Mouse (Mus musculus) layer of hippocampus, adult 9-11 months (tissue): ENCODE results near the gene Btaf1.

Source experiments
- DNase-seq: peaks from one replicate; pipeline ENCODE4 v3.0.0; 2022

Btaf1 gene

DNA sequence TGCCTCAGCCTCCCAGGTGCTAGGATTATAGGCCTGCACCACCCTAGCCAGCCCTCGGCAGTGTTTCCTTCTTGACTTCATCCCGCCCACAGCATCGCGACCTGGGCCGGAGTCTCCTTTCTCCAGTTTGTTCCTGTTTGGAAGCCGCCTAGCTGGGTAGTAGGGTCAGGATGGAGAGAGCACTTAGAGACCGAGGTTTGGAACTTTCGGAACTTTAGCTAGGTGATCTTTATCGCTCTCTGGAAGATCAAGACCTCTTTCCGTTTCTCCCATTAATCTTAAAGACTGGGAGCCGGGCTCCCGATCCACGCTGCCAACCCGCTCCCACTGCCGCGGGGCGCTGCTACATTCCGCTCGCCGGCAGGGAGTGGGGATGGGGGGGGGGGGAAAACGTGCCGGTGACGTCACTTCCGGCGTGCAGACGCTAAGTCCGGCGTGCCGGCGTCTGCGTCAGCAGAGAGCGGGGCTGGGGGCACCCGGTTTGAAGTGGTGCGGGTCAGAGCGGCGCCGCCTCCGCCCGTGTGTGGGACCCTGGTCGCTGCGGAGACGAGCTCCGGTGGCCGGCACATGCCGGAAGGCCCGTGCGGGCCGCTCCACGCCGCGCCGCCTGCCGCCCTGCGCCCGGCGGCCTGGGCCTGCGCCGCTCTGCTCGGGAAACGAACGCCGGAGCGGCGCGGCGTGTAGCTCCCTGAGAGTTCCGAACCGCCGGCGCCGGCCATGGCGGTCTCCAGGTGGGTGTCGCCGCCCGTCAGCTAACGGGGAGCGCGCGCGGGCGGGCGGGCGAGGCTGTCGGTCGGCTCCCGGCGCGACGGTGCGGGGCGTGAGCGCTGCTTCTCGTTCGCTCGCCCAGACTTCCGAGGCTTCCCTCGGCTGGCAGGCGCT lies at the start of gene Btaf1:
TSS of gene Btaf1 (plus strand) at position 409 of the 882 bp plus-strand sequence.
- DNase-seq: peak; percentile 87

DNA sequence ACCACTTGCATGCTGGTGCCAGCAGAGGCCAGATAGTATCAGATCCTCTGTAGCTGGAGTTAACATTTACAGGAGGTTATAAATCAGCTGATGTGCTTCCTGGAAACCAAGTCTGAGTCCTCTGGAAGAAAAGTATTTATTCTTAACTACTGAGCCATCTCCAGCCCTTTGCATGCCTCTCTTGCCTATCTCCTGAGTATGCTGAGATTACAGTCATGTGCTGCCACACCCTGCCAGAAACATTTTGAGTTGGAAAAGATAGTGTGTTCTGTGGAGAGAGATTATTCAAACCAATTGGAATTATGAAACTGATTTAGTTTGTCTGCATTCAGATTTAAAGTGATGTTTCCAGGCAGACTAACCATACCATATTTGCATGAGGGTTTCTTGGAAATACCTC lies 48.5 kb upstream of the Btaf1 start:
- no peak for DNase-seq

DNA sequence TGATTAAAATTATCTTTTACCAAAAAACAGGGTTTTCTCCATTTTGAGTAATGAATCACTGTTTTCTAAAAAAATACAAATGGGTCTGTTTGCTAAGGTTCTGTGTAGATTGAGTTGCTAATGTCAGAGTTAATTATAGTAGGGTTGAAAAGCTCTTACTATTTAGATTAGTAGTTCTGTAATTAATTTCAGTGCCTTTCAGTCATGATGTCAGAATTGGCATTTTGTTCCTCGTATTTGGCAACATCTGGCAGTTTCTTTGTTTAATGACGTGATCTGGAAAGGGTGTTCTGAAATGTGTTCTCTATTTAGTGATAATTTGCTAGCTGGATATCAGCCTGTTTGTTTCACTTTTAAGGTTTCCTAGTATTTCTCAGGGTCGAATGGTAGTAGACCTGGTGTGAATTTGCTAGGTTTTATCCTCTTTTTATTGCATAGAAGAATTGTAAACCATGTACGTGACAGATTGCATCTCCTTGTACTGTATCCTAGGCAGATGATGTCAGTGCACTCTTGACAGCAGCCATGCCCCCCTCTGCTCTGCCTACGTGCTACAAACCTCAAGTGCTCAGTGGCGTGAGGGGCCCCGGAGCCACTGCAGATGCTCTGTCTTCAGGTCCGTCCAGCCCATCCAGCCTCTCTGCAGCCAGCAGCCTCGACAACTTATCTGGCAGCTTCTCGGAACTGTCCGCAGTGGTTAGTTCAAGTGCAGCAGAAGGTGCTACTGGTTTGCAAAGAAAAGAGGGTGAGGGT lies 47.0 kb upstream of the Btaf1 start:
- no peak for DNase-seq

GRCm38 (mm10) chr19:36883119-36883518 lies 42.8 kb upstream of the Btaf1 start:
- no peak for DNase-seq

- DNase-seq: no peak
These were observed 39.6 kb upstream of the Btaf1 start for GRCm38 (mm10) chr19:36886316-36886715.

- no peak for DNase-seq
These were observed 38.2 kb upstream of the Btaf1 start for GRCm38 (mm10) chr19:36887706-36888105.

DNA sequence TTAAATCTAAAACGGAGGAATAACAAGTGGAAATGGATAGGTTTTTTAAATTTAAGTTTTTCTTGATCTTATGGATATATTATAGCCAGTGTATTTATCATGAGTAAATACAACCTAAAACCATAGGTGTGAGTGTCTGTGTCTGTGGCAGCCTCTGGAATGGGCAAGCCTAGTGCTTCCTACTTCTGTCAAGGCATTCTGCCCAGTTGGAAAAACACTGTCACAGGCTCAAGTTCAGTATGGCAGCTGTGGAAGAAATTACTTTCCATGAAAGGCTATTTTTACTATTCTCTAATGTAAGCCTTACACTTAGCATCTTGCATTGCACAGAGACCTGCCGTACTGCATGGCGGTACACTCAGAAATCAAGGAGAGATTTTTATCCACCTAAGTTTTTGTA lies 34.1 kb upstream of the Btaf1 start:
- no peak for DNase-seq

DNA sequence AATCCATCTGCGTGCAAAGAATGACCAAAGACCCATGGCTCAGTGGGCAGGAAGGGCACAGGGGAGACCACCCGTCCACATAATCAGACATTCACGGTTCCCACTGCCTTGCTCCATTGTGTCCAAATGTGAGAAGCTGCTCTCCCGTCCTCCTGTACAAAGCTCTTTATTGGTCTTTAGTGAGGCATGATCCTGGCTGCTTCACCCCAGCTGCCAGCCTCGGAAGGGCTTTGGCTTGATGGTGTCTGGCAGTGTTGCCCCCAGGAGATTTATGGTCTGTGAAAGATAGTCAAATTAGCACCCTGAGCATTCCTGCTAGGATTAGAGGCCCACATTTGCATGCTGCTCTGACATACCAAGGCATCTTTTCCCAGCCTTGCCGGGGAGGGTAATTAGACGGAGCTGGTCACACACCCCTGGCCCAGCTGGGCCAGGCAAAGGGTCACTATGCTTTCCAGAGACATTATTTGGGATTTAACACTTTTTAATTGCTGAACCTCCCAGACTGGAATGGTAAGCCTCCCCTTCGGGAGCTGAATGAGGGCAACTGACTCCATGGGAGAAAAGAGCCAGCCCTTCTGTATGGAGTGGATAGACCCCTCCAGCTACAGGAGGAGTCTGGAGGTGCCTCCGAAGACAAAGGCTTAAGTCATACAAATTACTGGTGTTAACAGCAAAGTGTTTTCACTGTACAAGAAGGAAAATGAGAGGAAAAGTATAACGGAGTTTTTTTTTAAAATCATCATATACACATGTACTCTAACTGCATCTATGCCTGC lies 28.9 kb upstream of the Btaf1 start:
- no peak for DNase-seq

- peak; percentile 18 for DNase-seq
These were observed 28.1 kb upstream of the Btaf1 start for GRCm38 (mm10) chr19:36897778-36898177.

DNA sequence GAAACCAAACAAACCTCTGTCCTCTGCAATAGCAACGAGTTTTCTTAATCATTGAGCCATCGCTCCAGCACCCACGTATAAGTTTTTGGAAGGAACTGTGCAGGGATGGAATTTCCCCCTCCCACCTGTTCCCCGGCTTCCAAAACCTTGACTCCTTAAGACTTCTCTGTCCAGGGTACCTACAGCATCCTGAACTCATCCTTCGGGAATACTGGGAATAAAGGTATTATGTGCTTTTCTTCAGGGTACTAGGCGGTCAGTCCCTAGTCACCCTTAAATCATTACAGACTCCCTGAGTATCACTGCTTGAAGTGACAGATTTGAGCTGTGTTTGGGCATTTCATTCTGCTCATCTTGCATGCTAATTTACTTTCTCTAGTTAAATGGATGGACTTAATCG lies 22.5 kb upstream of the Btaf1 start:
- DNase-seq: no peak

DNA sequence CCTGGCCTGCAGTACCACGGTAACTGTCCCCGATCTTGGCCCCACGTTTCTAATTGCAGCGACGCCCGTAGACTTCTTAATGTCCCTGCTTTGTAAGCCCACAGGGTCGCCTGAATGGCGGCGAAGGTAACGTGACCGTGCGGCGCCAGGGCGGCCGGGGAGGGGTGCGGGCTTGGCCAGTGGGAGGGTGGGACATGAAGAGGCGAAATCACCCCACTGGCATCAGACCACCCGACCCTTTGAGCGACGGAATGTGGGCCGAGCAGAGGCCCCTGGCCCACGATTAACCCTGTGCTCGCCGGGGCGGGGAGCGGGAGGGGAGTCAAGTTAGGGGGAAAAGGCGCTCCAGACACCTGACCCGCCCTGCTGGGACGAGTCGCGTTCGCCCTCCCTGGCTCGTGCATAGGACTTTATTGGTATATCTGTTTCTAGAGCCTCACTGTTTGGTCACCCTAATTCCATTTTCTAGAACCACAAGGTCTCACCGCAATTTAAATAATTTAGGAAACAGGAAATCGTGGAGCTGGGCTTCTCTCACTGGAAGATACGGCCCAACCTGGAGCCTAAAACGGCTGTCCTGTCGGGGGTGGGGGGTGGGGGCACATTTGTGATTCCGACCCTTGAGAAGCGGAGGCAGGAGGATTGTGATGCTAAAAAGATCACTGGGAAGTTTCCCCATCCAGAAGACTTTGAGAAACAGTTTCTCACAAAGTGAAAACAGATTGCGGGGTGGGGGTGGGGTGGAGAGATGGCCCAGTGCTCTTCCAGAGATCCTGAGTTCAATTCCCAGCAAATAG lies 21.5 kb upstream of the Btaf1 start:
- DNase-seq: peak; percentile 21

GRCm38 (mm10) chr19:36909150-36909549 lies 16.7 kb upstream of the Btaf1 start:
- no peak for DNase-seq

DNA sequence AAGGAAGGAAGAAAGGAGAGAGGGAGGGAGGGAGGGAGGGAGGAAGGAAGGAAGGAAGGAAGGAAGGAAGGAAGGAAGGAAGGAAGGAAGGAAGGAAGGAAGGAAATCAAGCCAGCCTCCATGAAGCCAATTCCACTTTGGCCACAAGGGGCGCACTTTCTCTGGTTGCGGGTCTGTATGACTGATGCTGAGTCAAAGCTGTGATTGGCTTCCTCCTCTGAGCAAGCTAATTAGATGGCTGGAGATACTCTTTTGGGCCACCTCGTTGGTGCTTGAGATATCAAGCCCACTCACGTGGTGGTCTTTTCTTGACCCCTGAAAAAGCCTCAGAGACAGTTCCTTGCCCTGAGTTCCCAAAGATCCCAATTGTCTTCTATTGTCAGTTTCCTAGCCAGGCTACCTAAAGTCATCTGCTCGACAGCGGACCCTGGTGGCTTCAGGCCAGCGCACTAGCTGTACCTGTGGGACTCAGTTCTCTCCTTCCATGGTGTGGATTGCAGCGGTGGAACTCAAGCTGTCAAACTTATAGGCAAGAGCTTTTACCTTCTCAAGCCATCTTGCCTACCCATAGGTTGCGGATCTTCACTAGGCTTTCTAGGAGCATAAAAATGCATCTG lies 16.1 kb upstream of the Btaf1 start:
- no peak for DNase-seq

DNA sequence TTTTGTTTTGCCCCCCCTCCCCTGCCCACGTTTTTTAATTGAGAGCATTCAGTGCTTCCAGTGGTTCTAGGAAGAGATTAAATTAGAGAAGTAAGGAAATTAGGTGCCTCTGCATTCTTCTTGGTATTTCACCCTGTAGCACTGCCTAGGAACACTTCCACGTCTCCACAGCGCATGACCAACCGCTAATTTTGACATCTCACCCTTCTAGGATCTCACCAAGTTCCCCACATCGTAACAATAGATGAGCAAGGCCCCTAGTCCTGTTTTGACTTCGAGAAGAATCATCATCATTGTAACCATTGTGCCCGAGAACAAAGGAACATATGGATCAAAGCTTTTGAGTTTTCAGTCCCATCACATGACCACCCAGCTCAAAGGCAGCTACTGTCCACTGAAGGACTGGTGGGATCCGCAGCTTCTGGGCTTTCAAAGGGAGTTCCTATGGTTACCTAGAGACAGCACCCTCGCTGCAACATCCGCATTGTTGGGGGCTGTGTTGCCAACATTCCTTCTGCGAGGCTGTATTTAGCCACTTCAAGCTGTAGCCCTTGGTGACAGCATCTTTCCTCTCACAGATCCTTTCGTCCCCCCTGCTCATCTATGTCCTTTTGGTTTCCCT lies 15.3 kb upstream of the Btaf1 start:
- DNase-seq: peak; percentile 68

GRCm38 (mm10) chr19:36913064-36913463 lies 12.8 kb upstream of the Btaf1 start:
- no peak for DNase-seq

DNA sequence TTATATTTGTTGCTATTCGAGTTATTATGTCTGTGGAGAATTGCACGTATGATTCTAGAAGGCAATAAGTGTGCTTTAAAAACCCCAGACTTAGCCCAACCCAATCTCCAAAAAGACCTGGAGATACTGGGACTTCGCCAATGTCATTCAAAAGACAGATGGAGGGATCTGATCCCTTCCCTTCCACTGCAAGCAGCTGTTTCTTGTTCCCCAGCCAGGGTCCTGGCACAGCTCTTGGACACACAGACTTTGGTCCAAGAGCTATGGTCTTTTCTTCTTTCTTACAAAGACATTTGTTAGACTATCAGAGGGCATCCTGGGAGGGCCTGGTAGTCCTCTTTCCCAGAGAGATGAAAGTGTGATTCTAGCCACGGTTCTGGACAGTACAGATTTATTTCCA lies 9.7 kb upstream of the Btaf1 start:
- no peak for DNase-seq

GRCm38 (mm10) chr19:36916876-36917389 lies 8.9 kb upstream of the Btaf1 start:
- no peak for DNase-seq

DNA sequence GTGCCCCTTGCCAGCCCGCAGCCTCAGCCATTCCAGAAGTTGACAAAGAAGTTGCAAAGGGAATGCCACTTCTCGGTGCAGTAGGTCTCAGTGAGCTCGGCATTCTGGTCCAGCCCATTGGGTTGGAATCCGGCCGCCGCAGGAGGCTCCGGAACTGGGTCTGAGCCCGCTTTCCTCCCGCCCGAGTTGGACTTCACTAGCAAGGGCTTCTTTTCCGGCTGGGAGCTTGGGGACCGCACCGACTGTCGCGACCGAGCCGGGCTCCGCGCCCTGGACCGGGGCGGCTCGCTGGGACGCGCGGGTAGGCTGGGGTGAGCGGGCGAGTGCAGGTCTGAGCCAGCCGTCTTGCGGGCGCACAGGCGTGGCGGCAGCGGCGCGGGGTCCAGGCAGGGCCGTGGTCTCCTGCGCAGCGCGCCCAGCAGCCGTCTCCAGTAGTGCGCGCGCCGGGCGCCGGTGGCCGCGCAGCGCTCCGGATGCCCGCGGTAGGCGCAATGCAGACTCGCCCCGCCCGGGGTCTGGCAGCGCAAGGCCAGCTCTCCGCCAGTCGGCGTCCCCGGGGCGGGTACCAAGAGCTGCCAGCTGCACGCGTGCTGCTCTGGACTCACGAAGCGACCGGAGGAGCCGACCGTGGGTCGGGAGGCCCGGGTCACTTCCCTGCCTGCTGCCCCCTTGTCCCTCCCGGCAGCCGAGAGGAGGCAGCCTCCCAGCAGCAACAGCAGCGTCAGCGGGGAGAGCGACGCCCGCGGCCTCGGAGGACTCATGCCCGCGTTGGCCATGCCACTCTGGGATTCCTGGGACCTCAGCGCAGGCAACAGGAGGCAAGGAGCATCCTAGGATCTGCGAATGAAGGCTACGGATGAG lies 7.2 kb upstream of the Btaf1 start:
- DNase-seq: peak; percentile 86

GRCm38 (mm10) chr19:36919466-36919865 lies 6.4 kb upstream of the Btaf1 start, which contains the start of gene Fgfbp3:
TSS of gene Fgfbp3 (minus strand) at chr19:36919615.
- DNase-seq: no peak

DNA sequence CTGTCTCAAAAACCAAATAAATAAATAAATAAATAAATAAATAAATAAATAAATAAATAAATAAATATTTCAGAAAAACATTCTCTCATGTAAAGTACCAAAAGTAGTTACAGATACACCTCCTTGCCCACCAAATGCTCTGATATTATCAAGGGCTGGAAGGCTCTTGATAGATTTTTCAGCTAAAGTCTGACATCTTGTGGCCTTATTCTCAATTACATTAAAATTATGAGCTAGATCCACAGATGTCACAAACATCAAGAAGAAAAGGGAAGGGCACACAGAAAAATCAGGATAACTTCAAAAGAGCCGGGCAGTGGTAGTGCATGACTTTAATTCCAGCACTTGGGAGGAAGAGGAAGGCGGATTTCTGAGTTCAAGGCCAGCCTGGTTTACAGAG lies 3.9 kb upstream of the Btaf1 start:
- no peak for DNase-seq
